Mouse (Mus musculus) heart, embryonic 12.5 days (tissue): ENCODE results near the gene Inip. TPM values are rescaled to one million over a fixed set of nuclear protein-coding genes. Genes with fewer than 3 reads are reported as not detected.
A peak's percentile ranks its signal among the peaks of the same experiment; 100 is the strongest.
"Not testable (repeated sequence)": the region's sequence is repeated elsewhere in the genome, so short reads cannot be mapped to it uniquely, and the experiment has no call there.

Experiments
- ATAC-seq: fragments of 200-750 bp; cut with Nextera tagmentation; 2 replicates; pipeline ENCODE4 v1.8.0; 2017; ENCODE audit warnings: moderate TSS enrichment, moderate library complexity; ENCODE audit not compliant: insufficient number of reproducible peaks, low FRiP score
- H3K27ac ChIP-seq: fragments of 300-500 bp; sonication (generic); 2 replicates; pipeline ENCODE4 v1.5.1; 2016; ENCODE audit warnings: mild to moderate bottlenecking, moderate library complexity; ENCODE audit not compliant: poor library complexity, severe bottlenecking
- H3K27me3 ChIP-seq: fragments of 300-500 bp; sonication (generic); replicated peaks from 2 replicates; pipeline ENCODE4 v1.6.1; 2016; ENCODE audit warnings: mild to moderate bottlenecking, moderate library complexity
- H3K36me3 ChIP-seq: fragments of 300-500 bp; sonication (generic); 2 replicates; pipeline ENCODE4 v1.6.1; 2016; ENCODE audit warnings: mild to moderate bottlenecking, moderate library complexity
- H3K4me1 ChIP-seq: fragments of 300-500 bp; sonication (generic); replicated peaks from 2 replicates; pipeline ENCODE4 v1.6.1; 2016; ENCODE audit warnings: mild to moderate bottlenecking
- H3K4me2 ChIP-seq: fragments of 300-500 bp; sonication (generic); 2 replicates; pipeline ENCODE4 v1.6.1; 2016; ENCODE audit warnings: mild to moderate bottlenecking, moderate library complexity
- H3K4me3 ChIP-seq: fragments of 300-500 bp; sonication (generic); 2 replicates; pipeline ENCODE4 v1.5.1; 2016; ENCODE audit warnings: mild to moderate bottlenecking
- H3K9ac ChIP-seq: fragments of 300-500 bp; sonication (generic); 2 replicates; pipeline ENCODE4 v1.6.1; 2016; ENCODE audit warnings: mild to moderate bottlenecking, moderate library complexity
- H3K9me3 ChIP-seq: fragments of 300-500 bp; sonication (generic); replicated peaks from 2 replicates; pipeline ENCODE4 v1.6.1; 2016; ENCODE audit warnings: mild to moderate bottlenecking, moderate library complexity
- WGBS: fragments of 180-500 bp; shearing (Covaris S2); methylation state at CpG from one replicate; pipeline ENCODE4 v1.1.7; 2016; 5-methylcytosine and 5-hydroxymethylcytosine counted together
- polyA plus RNA-seq: library from polyadenylated mRNA; unstranded; fragments of >200 nt; fragmentation: Nextera tagmentation; extraction: Ambion mirVana; gene quantifications from 2 replicates; pipeline ENCODE4 v1.2.1, GENCODE M21; 2016

Inip gene
- polyA plus RNA-seq, 1 experiment from 2014 or later, result 43.9 TPM

- WGBS, result 64% methylated on average over 2 of the region's 2 CpGs
- Histone ChIP-seq H3K4me3 (no peak overlapping the region), H3K9me3 (no peaks in the 10 kb centered on the region), H3K27me3 (no peaks in the 10 kb centered on the region), H3K36me3 (no peaks in the 10 kb centered on the region), H3K27ac (no peak overlapping the region), H3K4me2 (no peak overlapping the region), H3K4me1 (no peaks in the 10 kb centered on the region), H3K9ac (no peak overlapping the region)
- ATAC-seq, result no peak
Measured at GRCm38 (mm10) chr4:59795788-59796455, 5.5 kb downstream of the Inip start.

DNA sequence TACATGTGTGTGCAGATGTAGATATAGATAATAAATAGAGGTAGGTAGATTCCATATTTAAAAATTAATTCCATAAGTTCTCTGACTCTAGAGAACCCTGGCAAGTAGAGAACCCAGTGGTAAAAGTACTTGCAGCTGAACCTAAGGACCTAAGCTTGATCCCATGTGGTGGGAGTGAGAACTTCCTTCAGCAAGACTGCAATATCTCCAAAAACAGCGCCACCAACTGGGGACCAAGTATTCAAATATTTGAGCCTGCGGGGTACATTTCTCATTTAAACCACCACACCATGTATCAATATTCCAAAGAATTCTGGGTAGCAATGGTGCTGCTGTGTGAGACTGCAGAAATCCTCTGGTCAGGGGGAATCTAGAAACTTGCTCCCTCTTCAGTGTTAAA, 7.3 kb downstream of the Inip start:
- Histone ChIP-seq H3K4me2 (no peak overlapping the region), H3K9ac (no peak overlapping the region), H3K4me3 (no peak overlapping the region), H3K36me3 (no peaks in the 10 kb centered on the region), H3K27me3 (no peaks in the 10 kb centered on the region), H3K9me3 (no peaks in the 10 kb centered on the region), H3K27ac (no peak overlapping the region), H3K4me1 (no peaks in the 10 kb centered on the region)
- ATAC-seq, result no peak
- WGBS, result 63% methylated on average over 2 of the region's 2 CpGs

DNA sequence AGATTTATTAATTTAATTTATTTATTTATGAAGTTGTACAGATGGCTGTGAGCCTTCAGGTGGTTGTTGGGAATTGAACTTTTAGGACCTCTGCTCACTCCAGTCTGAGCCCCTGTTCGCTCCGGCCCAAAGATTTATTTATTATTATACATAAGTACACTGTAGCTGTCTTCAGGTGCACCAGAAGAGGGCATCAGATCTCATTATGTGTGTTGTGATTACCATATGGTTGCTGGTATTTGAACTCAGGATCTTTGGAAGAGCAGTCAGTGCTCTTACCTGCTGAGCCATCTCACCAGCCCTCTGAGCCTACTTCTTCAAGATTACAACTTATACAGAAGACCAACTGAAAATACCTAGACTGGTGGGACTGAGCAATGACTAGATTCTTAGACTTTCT, 7.8 kb downstream of the Inip start:
- ATAC-seq, H3K4me3 ChIP-seq, H3K27ac ChIP-seq, H3K4me2 ChIP-seq, H3K4me1 ChIP-seq, H3K36me3 ChIP-seq, H3K9me3 ChIP-seq, H3K9ac ChIP-seq, H3K27me3 ChIP-seq: not testable (repeated sequence)
- WGBS, result 89% methylated on average over 2 of the region's 2 CpGs

DNA sequence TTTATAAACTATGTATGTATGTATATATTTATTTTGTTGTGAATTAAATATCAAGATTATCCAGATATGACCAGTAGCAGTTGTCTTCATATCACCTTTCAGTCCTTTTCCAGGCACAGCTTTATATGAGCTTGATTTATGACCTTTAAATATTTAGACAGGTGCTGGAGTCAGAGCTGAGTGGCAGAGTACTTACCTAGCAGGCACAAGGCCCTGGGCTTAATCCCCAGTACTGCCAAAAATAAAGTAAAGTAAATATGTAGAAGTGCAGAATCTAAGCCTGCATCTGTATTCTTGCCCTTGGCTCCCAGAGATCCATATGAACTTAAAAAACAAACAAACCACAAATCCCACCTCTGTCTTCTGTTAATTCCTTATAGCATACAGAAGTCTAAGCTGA, 12.4 kb downstream of the Inip start:
- Histone ChIP-seq H3K4me1 (no peaks in the 10 kb centered on the region), H3K9ac (no peak overlapping the region), H3K36me3 (no peaks in the 10 kb centered on the region), H3K27me3 (no peaks in the 10 kb centered on the region), H3K9me3 (no peaks in the 10 kb centered on the region), H3K4me2 (no peak overlapping the region), H3K27ac (no peak overlapping the region), H3K4me3 (no peak overlapping the region)
- ATAC-seq, result no peak

- H3K4me2 ChIP-seq, result no peak overlapping the region
- 66% methylated on average over 6 of the region's 6 CpGs for WGBS
Measured at GRCm38 (mm10) chr4:59787126-59787525, 14.3 kb downstream of the Inip start.

GRCm38 (mm10) chr4:59786661-59787060, 14.7 kb downstream of the Inip start:
- Histone ChIP-seq H3K4me2 (no peak overlapping the region), H3K4me3 (no peak overlapping the region), H3K9ac (no peak overlapping the region), H3K9me3 (no peaks in the 10 kb centered on the region), H3K27me3 (no peaks in the 10 kb centered on the region), H3K4me1 (peaks cover 4% of the 10 kb centered on the region; the same call in 1 of the 2 replicates), H3K36me3 (no peaks in the 10 kb centered on the region), H3K27ac (no peak overlapping the region)
- WGBS, result under 1% methylated on average over 7 of the region's 7 CpGs
- no peak for ATAC-seq

More at GRCm38 (mm10) chr4:59787126-59787525, 14.3 kb downstream of the Inip start:
- Histone ChIP-seq H3K4me1 (0 out of 2 replicates have a peak, but pooled peaks cover 3% of the 10 kb centered on the region), H3K4me3 (no peak overlapping the region), H3K27ac (no peak overlapping the region), H3K27me3 (no peaks in the 10 kb centered on the region), H3K9ac (no peak overlapping the region), H3K9me3 (no peaks in the 10 kb centered on the region), H3K36me3 (no peaks in the 10 kb centered on the region)
- no peak for ATAC-seq

- H3K4me1 ChIP-seq, result peaks cover 7% of the 10 kb centered on the region; the same call in 1 of the 2 replicates
- H3K9ac ChIP-seq, result no peak overlapping the region
- ATAC-seq, result no peak
- H3K27ac ChIP-seq, result no peak overlapping the region
- 39% methylated on average over 2 of the region's 2 CpGs for WGBS
- no peaks in the 10 kb centered on the region for H3K27me3 ChIP-seq
- no peaks in the 10 kb centered on the region for H3K9me3 ChIP-seq
- H3K4me2 ChIP-seq, result no peak overlapping the region
- no peak overlapping the region for H3K4me3 ChIP-seq
- no peaks in the 10 kb centered on the region for H3K36me3 ChIP-seq
Measured at GRCm38 (mm10) chr4:59785412-59785811, 16.0 kb downstream of the Inip start.

DNA sequence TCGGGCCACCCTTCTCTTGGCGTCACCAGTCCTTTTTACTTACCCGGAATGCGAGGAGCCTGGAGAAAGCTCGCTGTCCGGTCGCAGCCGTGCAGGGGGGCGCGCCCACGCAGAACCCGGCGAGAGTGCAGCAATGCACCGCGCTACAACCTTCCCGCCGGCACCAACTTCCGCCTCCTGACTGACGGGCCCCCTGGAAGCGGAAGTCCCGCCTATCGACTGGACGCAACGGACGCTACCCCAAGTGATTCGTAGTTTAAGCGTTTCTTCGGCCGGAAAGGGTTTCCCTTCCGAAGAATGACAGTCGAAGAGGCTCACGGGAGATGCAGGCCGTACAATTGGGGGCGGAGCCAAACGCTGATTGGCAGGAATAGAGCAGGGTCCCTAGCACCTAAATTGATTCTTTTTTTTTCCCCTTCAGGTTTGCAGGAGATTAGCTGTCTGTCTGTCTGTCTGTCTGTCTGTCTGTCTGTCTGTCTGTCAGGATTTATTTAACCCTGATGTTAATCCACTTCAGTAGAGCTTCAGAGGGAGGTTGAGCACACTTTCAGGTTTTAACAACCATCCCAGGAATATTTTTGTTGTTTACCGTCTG, 17.6 kb downstream of the Inip start:
- H3K36me3 ChIP-seq, result peaks cover 7% of the 10 kb centered on the region; the same call in 1 of the 2 replicates
- H3K4me1 ChIP-seq, result peaks cover 10% of the 10 kb centered on the region
- no peaks in the 10 kb centered on the region for H3K27me3 ChIP-seq
- peak overlapping the region; percentile 75 for H3K27ac ChIP-seq
- 1% methylated on average over 36 of the region's 36 CpGs for WGBS
- H3K9me3 ChIP-seq, result no peaks in the 10 kb centered on the region
- H3K9ac ChIP-seq, result peak overlapping the region; percentile 87
- peak overlapping the region; percentile 84 for H3K4me2 ChIP-seq
- H3K4me3 ChIP-seq, result peak overlapping the region; percentile 91
- peak; percentile 95 for ATAC-seq

- under 1% methylated on average over 47 of the region's 47 CpGs for WGBS
- no peaks in the 10 kb centered on the region for H3K9me3 ChIP-seq
- peak overlapping the region; percentile 91 for H3K4me3 ChIP-seq
- H3K27ac ChIP-seq, result peak overlapping the region; percentile 75
- H3K9ac ChIP-seq, result peak overlapping the region; percentile 87
- H3K36me3 ChIP-seq, result peaks cover 7% of the 10 kb centered on the region; the same call in 1 of the 2 replicates
- H3K27me3 ChIP-seq, result no peaks in the 10 kb centered on the region
- ATAC-seq, result peak; percentile 62
- peak overlapping the region; percentile 84 for H3K4me2 ChIP-seq
- H3K4me1 ChIP-seq, result peaks cover 11% of the 10 kb centered on the region
Measured at GRCm38 (mm10) chr4:59782853-59783684, 18.3 kb downstream of the Inip start.

- Histone ChIP-seq H3K36me3 (peaks cover 12% of the 10 kb centered on the region; the same call in 1 of the 2 replicates), H3K9ac (no peak overlapping the region), H3K4me2 (no peak overlapping the region), H3K27ac (no peak overlapping the region), H3K4me3 (no peak overlapping the region), H3K4me1 (peaks cover 20% of the 10 kb centered on the region), H3K9me3 (no peaks in the 10 kb centered on the region), H3K27me3 (no peaks in the 10 kb centered on the region)
- no peak for ATAC-seq
- 34% methylated on average over 1 of the region's 1 CpGs for WGBS
Measured at GRCm38 (mm10) chr4:59780568-59780967, 20.8 kb downstream of the Inip start.

- Histone ChIP-seq H3K4me2 (no peak overlapping the region), H3K36me3 (peaks cover 28% of the 10 kb centered on the region), H3K27me3 (no peaks in the 10 kb centered on the region), H3K9me3 (no peaks in the 10 kb centered on the region), H3K4me1 (peaks cover 23% of the 10 kb centered on the region), H3K9ac (no peak overlapping the region), H3K27ac (peak overlapping the region; percentile 79), H3K4me3 (no peak overlapping the region)
- ATAC-seq, result 0 out of 2 replicates have a peak, but pooled peaks have one; percentile 45
- 34% methylated on average over 3 of the region's 3 CpGs for WGBS
Measured at GRCm38 (mm10) chr4:59777828-59778227, 23.6 kb downstream of the Inip start.
